Mouse (Mus musculus) spleen, adult 2 months (tissue): Measurements from ENCODE around the gene Meis2. TPM values are rescaled to one million over a fixed set of nuclear protein-coding genes. Genes with fewer than 3 reads are reported as not detected.

ENCODE experiments used
- DNase-seq, 2 experiments: peaks; one replicate each; pipeline versions ENCODE4 v3.0.0 to v3.0.0-alpha.2; 2012 to 2021; ENCODE audit warnings: low spot score in 2 of 2, low read depth in 1 of 2
- H3K27ac ChIP-seq: fragments of 200-500 bp; 2 replicates; pipeline ENCODE4 v1.5.1; 2012; ENCODE audit warnings: low read length, inconsistent platforms; ENCODE audit not compliant: insufficient read depth
- H3K27me3 ChIP-seq: fragments of 200-500 bp; 2 replicates; pipeline ENCODE4 v1.6.1; 2012; ENCODE audit warnings: mild to moderate bottlenecking, moderate library complexity, low read length, inconsistent platforms; ENCODE audit not compliant: control insufficient read depth, insufficient read depth
- H3K36me3 ChIP-seq: fragments of 200-500 bp; 2 replicates; pipeline ENCODE4 v1.6.1; 2012; ENCODE audit warnings: mild to moderate bottlenecking, low read length, inconsistent platforms; ENCODE audit not compliant: control insufficient read depth, insufficient read depth
- H3K4me1 ChIP-seq: fragments of 200-500 bp; 2 replicates; pipeline ENCODE4 v1.6.1; 2011; ENCODE audit warnings: inconsistent platforms; ENCODE audit not compliant: control insufficient read depth, insufficient read depth, insufficient read length
- H3K4me3 ChIP-seq: fragments of 200-500 bp; 2 replicates; pipeline ENCODE4 v1.5.1; 2011; ENCODE audit warnings: mild to moderate bottlenecking, inconsistent platforms; ENCODE audit not compliant: insufficient read depth, insufficient read length; ENCODE audit errors: extremely low read depth
- CTCF ChIP-seq: fragments of 200-500 bp; IDR thresholded peaks from 2 replicates; pipeline ENCODE4 v1.5.1; 2011; ENCODE audit warnings: mild to moderate bottlenecking, inconsistent platforms; ENCODE audit not compliant: insufficient read depth, insufficient read length, insufficient replicate concordance; ENCODE audit errors: extremely low read depth
- POLR2A ChIP-seq: fragments of 200-500 bp; IDR thresholded peaks from 2 replicates; pipeline ENCODE4 v1.6.1; 2011; ENCODE audit warnings: low read depth, low read length, inconsistent platforms
- WGBS: fragments of 180-500 bp; shearing (Covaris S2); methylation state at CpG from one replicate; pipeline ENCODE4 v1.1.7; 2018; 5-methylcytosine and 5-hydroxymethylcytosine counted together
- polyA plus RNA-seq: library from polyadenylated mRNA; depleted of rRNA; stranded (reverse); fragments of >200 nt; gene quantifications from 2 replicates; pipeline ENCODE4 v1.2.3, GENCODE M21; 2012

The Meis2 gene
- polyA plus RNA-seq, 1 experiment: 3.2 TPM

DNA sequence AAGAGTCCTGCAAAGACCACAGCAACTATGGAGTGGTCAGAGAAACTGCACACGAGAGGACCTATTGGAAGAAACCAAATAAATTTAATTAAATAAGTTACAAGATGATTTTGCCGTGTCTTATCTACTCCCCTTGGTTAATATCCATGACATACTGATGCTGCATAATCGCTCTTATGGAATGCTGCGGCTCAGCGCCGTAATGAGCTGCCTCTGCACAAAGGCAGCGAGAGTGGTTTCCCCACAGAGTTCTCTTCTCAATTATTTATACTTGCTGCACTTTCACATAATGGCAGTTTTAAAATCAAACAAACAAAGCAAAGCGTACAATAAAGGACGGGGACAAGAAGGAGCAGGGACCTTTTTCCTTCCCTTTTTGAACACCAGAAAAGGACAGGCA is 181.5 kb downstream of the Meis2 start:
- 91% methylated on average over 9 of the region's 9 CpGs for WGBS
- DNase-seq: no peak
- no peaks in the 10 kb centered on the region for H3K27me3 ChIP-seq
- TF ChIP-seq POLR2A (no peak), CTCF (no peak)
- H3K4me1 ChIP-seq: no peaks in the 10 kb centered on the region
- no peaks in the 10 kb centered on the region for H3K36me3 ChIP-seq
- H3K27ac ChIP-seq: no peak overlapping the region
- H3K4me3 ChIP-seq: no peak overlapping the region

DNA sequence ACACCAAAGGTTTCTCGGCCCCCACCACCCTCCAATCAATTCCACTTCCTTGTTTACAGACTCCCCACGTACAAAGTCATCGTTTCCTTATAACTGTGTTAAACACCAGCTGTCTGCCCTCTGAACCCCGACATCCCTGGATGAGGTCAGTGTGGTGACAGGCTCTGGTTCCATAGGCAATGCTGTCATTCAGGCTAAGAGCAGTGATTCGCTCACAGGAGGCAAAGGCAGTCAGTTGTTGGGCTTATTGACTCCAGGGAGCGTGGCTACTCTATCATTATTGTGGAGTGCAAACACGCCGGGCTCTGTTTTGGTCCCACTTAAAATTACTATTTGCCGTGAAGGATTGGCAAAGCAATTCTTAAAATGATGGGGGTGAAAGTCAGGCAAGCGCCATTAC is 182.1 kb downstream of the Meis2 start:
- H3K4me1 ChIP-seq: no peaks in the 10 kb centered on the region
- DNase-seq: no peak
- TF ChIP-seq POLR2A: no peak
- no peak for TF ChIP-seq CTCF
- WGBS: 79% methylated on average over 10 of the region's 10 CpGs
- H3K36me3 ChIP-seq: no peaks in the 10 kb centered on the region
- H3K27ac ChIP-seq: no peak overlapping the region
- H3K27me3 ChIP-seq: no peaks in the 10 kb centered on the region
- H3K4me3 ChIP-seq: no peak overlapping the region

DNA sequence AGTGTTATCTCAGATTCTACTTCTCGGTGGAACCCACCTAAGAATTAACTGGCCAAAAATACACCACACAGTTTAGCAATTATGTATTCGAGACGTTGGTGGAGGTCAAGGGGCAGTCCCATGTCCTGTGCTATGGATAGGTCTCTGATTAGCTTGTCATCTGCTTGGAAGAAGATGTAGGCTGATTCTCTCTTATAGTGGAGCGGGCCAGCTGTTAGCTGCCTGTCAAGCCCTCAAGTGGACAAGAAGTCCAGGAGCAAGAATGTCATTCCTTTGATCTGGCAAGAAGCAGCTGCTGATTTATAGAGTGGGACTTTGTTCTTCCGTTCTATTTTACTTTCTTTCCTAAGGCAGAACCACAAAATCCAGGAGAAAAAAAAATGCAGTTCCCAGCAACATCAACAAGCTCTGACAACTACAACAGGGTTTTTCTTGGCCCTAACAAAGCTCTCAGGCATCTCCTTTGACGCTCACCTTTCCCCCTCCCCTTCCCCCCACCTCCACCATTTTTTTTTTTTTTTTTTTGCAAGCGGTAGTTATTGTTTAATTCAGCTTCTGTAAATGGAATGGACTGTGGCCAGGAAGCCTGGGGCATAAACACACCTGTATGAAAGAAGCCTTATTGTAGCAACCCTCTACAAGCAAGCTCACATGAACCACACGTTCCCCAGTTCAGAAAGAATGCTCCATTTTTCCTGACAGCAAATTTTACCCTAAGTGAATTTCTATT is 189.7 kb downstream of the Meis2 start:
- Histone ChIP-seq H3K4me1 (no peaks in the 10 kb centered on the region), H3K27ac (no peak overlapping the region), H3K27me3 (no peaks in the 10 kb centered on the region), H3K36me3 (no peaks in the 10 kb centered on the region), H3K4me3 (no peak overlapping the region)
- 80% methylated on average over 8 of the region's 8 CpGs for WGBS
- TF ChIP-seq POLR2A (no peak), CTCF (no peak)
- no peak for DNase-seq

DNA sequence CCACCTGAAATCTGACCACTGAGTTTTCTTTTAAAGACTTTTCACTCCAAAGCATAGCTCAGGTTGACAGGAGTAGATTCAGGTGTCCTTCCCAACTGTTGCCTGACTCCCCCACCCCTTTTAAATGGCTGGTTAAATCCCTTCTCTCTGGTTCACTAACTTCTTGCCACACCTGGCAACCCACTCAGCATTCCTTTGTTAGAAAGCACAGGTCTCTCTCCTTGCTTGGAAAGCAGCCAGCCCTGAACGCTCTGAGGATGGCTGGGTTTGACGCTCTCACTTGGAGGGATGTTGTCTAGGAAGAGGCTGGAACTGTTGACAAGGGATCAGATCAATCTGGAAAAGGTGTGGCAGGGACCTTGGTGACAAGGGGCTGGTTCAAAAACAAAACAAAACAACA is 192.8 kb downstream of the Meis2 start:
- H3K27me3 ChIP-seq: no peaks in the 10 kb centered on the region
- no peak overlapping the region for H3K27ac ChIP-seq
- TF ChIP-seq POLR2A (no peak), CTCF (no peak)
- H3K36me3 ChIP-seq: no peaks in the 10 kb centered on the region
- H3K4me1 ChIP-seq: no peaks in the 10 kb centered on the region
- 85% methylated on average over 2 of the region's 2 CpGs for WGBS
- no peak for DNase-seq
- H3K4me3 ChIP-seq: no peak overlapping the region

DNA sequence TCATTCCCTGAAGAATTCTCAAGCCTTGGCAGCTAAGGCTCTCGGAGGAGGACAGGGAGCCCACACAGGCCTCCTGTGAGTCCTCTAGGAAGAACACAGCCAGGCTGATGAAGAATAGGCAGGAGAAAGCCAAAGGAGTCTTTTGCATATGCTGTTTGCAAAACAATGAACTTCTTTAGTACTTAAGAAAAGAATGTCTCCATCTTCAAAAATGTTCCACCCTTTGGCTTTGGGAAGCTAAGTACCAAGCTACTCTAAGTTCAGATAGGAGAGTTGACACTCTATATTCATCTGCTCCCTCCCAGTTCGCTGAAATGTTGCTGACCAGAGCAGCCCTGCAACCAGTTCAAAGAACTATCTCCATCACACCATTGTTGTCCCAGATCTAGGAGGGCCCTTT is 195.7 kb downstream of the Meis2 start:
- no peak for DNase-seq
- WGBS: 62% methylated on average over 2 of the region's 2 CpGs
- Histone ChIP-seq H3K27ac (no peak overlapping the region), H3K4me1 (no peaks in the 10 kb centered on the region), H3K36me3 (no peaks in the 10 kb centered on the region), H3K4me3 (no peak overlapping the region), H3K27me3 (no peaks in the 10 kb centered on the region)
- no peak for TF ChIP-seq POLR2A
- no peak for TF ChIP-seq CTCF

DNA sequence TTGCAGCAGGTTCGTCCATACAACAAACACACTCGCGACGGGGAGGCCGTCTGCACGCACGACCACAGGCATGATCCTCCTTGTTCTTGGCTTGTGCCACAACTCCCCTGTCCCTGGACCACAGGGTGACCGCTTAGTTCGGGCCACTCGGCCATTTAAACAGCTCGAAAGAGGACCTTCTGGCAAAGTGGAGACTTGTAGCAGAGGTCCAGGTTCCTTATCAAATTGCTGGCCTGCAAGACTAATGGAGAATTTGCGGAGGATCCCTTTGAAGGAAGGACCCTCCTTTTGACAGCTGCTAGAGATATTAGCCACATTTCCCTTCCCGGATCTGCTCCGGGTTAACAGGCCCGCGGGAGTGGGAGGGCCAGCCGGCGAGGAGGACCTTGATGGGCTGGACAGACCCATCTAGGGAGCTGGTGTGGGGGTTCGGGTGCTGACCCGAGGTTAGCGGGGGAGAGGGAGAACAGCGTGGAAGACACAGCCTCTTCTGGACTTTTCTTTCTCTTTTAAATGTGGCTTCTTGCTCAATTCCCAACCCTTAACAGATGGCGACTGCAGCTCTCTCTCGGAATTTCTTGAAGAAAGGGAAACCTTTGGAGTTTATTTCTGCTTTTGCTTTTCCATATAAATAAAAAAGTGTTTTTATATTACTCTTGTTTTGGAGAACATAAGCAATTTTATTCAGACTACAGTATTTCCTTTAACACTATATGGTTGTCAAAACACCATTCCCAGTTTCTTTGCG is 204.9 kb downstream of the Meis2 start:
- WGBS: 15% methylated on average over 25 of the region's 25 CpGs
- Histone ChIP-seq H3K36me3 (no peaks in the 10 kb centered on the region), H3K27ac (no peak overlapping the region), H3K4me1 (no peaks in the 10 kb centered on the region), H3K27me3 (peaks cover 18% of the 10 kb centered on the region), H3K4me3 (no peak overlapping the region)
- DNase-seq: no peak
- TF ChIP-seq POLR2A (no peak), CTCF (no peak)

DNA sequence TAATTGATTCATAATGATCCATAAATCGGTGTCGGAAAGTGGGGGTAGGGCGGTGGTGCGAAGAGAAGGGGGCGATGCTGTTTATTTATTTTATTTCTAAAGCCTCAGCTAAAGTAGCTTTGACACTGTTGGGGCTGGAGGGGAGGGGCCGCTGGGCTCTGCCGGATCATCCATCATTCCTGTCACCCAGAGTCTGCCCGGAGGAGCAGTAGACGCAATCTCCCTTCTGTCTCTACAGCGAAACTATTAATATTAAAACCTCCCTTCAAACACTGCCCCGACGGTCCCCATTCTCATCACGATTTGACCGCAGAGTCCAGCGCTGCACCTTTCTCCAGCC is 205.5 kb downstream of the Meis2 start:
- Histone ChIP-seq H3K4me3 (no peak overlapping the region), H3K27ac (no peak overlapping the region)
- TF ChIP-seq CTCF (no peak), POLR2A (no peak)

More for the DNA sequence above, 205.5 kb downstream of the Meis2 start:
- 10% methylated on average over 15 of the region's 15 CpGs for WGBS
- peaks cover 20% of the 10 kb centered on the region for H3K27me3 ChIP-seq
- DNase-seq: no peak
- no peaks in the 10 kb centered on the region for H3K36me3 ChIP-seq
- H3K4me1 ChIP-seq: no peaks in the 10 kb centered on the region
